Mouse (Mus musculus) neural tube, embryonic 14.5 days (tissue): Measurements from ENCODE around the gene Pcmt1. TPM values are rescaled to one million over a fixed set of nuclear protein-coding genes. Genes with fewer than 3 reads are reported as not detected.

Experiments used
- ATAC-seq: fragments of 200-750 bp; cut with Nextera tagmentation; 2 replicates; pipeline ENCODE4 v1.8.0; 2017; ENCODE audit warnings: low read depth, mild to moderate bottlenecking, moderate TSS enrichment, moderate library complexity
- H3K27ac ChIP-seq: fragments of 300-500 bp; sonication (generic); 2 replicates; pipeline ENCODE4 v1.5.1; 2014; ENCODE audit warnings: low read depth, mild to moderate bottlenecking, control low read depth, low read length, moderate library complexity, mixed read lengths
- H3K27me3 ChIP-seq: fragments of 300-500 bp; sonication (generic); 2 replicates; pipeline ENCODE4 v1.6.1; 2014; ENCODE audit warnings: low read length; ENCODE audit not compliant: control insufficient read depth, insufficient read depth
- H3K36me3 ChIP-seq: fragments of 300-500 bp; sonication (generic); 2 replicates; pipeline ENCODE4 v1.6.1; 2014; ENCODE audit warnings: low read length, mixed read lengths; ENCODE audit not compliant: control insufficient read depth, insufficient read depth
- H3K4me1 ChIP-seq: fragments of 300-500 bp; sonication (generic); 2 replicates; pipeline ENCODE4 v1.6.1; 2014; ENCODE audit warnings: low read length; ENCODE audit not compliant: control insufficient read depth, insufficient read depth
- H3K4me2 ChIP-seq: fragments of 300-500 bp; sonication (generic); 2 replicates; pipeline ENCODE4 v1.6.1; 2014; ENCODE audit warnings: mild to moderate bottlenecking, low read depth, low read length, control low read depth
- H3K4me3 ChIP-seq: fragments of 300-500 bp; sonication (generic); 2 replicates; pipeline ENCODE4 v1.5.1; 2014; ENCODE audit warnings: low read depth, low read length, control low read depth, mixed read lengths
- H3K9ac ChIP-seq: fragments of 300-500 bp; sonication (generic); replicated peaks from 2 replicates; pipeline ENCODE4 v1.6.1; 2014; ENCODE audit warnings: low read depth, mild to moderate bottlenecking, control low read depth, low read length, mixed read lengths
- H3K9me3 ChIP-seq: fragments of 300-500 bp; sonication (generic); 2 replicates; pipeline ENCODE4 v1.6.1; 2016; ENCODE audit warnings: low read length; ENCODE audit not compliant: control insufficient read depth
- WGBS: fragments of 180-500 bp; shearing (Covaris S2); extraction: QIAGEN DNeasy Blood & Tissue Kit; methylation state at CpG from one replicate; pipeline ENCODE4 v1.1.7; 2014; 5-methylcytosine and 5-hydroxymethylcytosine counted together
- polyA plus RNA-seq: library from polyadenylated mRNA; unstranded; fragments of >200 nt; fragmentation: Nextera tagmentation; extraction: Ambion mirVana; gene quantifications from 2 replicates; pipeline ENCODE4 v1.2.1, GENCODE M21; 2014

Pcmt1 gene
- polyA plus RNA-seq, result 176 and 185 TPM in 2 replicates

GRCm38 (mm10) chr10:7680731-7681301 lies at the start of gene Pcmt1, which contains the start of gene Lats1:
Gene Pcmt1, minus strand, starts transcription at chr10:7681136.
Gene Lats1, plus strand, starts transcription at chr10:7681214.
- peak; percentile 92 for ATAC-seq
- Histone ChIP-seq H3K36me3 (peaks cover 11% of the 10 kb centered on the region), H3K9ac (peak within 1 kb of the TSS; percentile 99), H3K4me1 (peaks cover 28% of the 10 kb centered on the region), H3K27ac (peak within 1 kb of the TSS; percentile 95), H3K27me3 (no peaks in the 10 kb centered on the region; the same call in 1 of the 2 replicates), H3K4me2 (peak within 1 kb of the TSS; percentile 91), H3K9me3 (no peaks in the 10 kb centered on the region), H3K4me3 (peak within 1 kb of the TSS; percentile 96)
- WGBS, result under 1% methylated on average over 59 of the region's 65 CpGs

- Histone ChIP-seq H3K9ac (no peak overlapping the region), H3K27ac (no peak overlapping the region), H3K36me3 (no peaks in the 10 kb centered on the region), H3K4me1 (peaks cover 10% of the 10 kb centered on the region), H3K27me3 (no peaks in the 10 kb centered on the region), H3K9me3 (no peaks in the 10 kb centered on the region), H3K4me3 (no peak overlapping the region; the same call in 1 of the 2 replicates), H3K4me2 (peak overlapping the region; percentile 96; the same call in 1 of the 2 replicates)
- 13% methylated on average over 3 of the region's 3 CpGs for WGBS
- no peak for ATAC-seq
Observed at GRCm38 (mm10) chr10:7727011-7727410, 46.1 kb upstream of the Pcmt1 start.

GRCm38 (mm10) chr10:7726501-7726812 lies 45.5 kb upstream of the Pcmt1 start:
- Histone ChIP-seq H3K9me3 (no peaks in the 10 kb centered on the region), H3K9ac (peak overlapping the region; percentile 65), H3K4me2 (peak overlapping the region; percentile 96), H3K27ac (peak overlapping the region; percentile 61; the same call in 1 of the 2 replicates), H3K4me3 (peak overlapping the region; percentile 68), H3K4me1 (peaks cover 6% of the 10 kb centered on the region; the same call in 1 of the 2 replicates), H3K27me3 (no peaks in the 10 kb centered on the region), H3K36me3 (no peaks in the 10 kb centered on the region)
- under 1% methylated on average over 8 of the region's 8 CpGs for WGBS
- ATAC-seq, result 0 out of 2 replicates have a peak, but pooled peaks have one; percentile 1

GRCm38 (mm10) chr10:7725751-7726500 lies 45.0 kb upstream of the Pcmt1 start, which contains the start of gene Katna1:
Gene Katna1, plus strand, starts transcription at chr10:7726000.
- peaks cover 6% of the 10 kb centered on the region; the same call in 1 of the 2 replicates for H3K4me1 ChIP-seq
- H3K4me2 ChIP-seq, result peak within 1 kb of the TSS; percentile 96
- peak within 1 kb of the TSS; percentile 68 for H3K4me3 ChIP-seq
- H3K9me3 ChIP-seq, result no peaks in the 10 kb centered on the region
- H3K9ac ChIP-seq, result peak within 1 kb of the TSS; percentile 65
- WGBS, result under 1% methylated on average over 44 of the region's 49 CpGs
- H3K27ac ChIP-seq, result peak within 1 kb of the TSS; percentile 61
- no peaks in the 10 kb centered on the region for H3K36me3 ChIP-seq
- no peaks in the 10 kb centered on the region for H3K27me3 ChIP-seq
- ATAC-seq, result peak; percentile 99

GRCm38 (mm10) chr10:7715056-7715455 lies 34.1 kb upstream of the Pcmt1 start:
- 80% methylated on average over 7 of the region's 7 CpGs for WGBS
- Histone ChIP-seq H3K4me1 (no peaks in the 10 kb centered on the region), H3K9me3 (no peaks in the 10 kb centered on the region), H3K27ac (no peak overlapping the region), H3K4me2 (no peak overlapping the region), H3K36me3 (peaks cover 30% of the 10 kb centered on the region), H3K27me3 (no peaks in the 10 kb centered on the region), H3K9ac (no peak overlapping the region), H3K4me3 (no peak overlapping the region)
- no peak for ATAC-seq

GRCm38 (mm10) chr10:7712506-7712905 lies 31.6 kb upstream of the Pcmt1 start:
- no peak overlapping the region for H3K27ac ChIP-seq

GRCm38 (mm10) chr10:7710121-7710520 lies 29.2 kb upstream of the Pcmt1 start:
- no peak overlapping the region for H3K27ac ChIP-seq
- H3K4me2 ChIP-seq, result no peak overlapping the region
- no peak overlapping the region for H3K9ac ChIP-seq
- H3K9me3 ChIP-seq, result no peaks in the 10 kb centered on the region
- H3K27me3 ChIP-seq, result no peaks in the 10 kb centered on the region
- 93% methylated on average over 5 of the region's 5 CpGs for WGBS
- no peak for ATAC-seq
- peaks cover 30% of the 10 kb centered on the region for H3K36me3 ChIP-seq
- H3K4me3 ChIP-seq, result no peak overlapping the region
- no peaks in the 10 kb centered on the region for H3K4me1 ChIP-seq

More at GRCm38 (mm10) chr10:7712506-7712905, 31.6 kb upstream of the Pcmt1 start:
- Histone ChIP-seq H3K9ac (no peak overlapping the region), H3K9me3 (no peaks in the 10 kb centered on the region), H3K4me2 (no peak overlapping the region), H3K36me3 (peaks cover 35% of the 10 kb centered on the region), H3K27me3 (no peaks in the 10 kb centered on the region), H3K4me3 (no peak overlapping the region), H3K4me1 (no peaks in the 10 kb centered on the region)
- ATAC-seq, result no peak
- WGBS, result 95% methylated on average over 13 of the region's 13 CpGs

GRCm38 (mm10) chr10:7702586-7702985 lies 21.6 kb upstream of the Pcmt1 start:
- H3K36me3 ChIP-seq, result peaks cover 53% of the 10 kb centered on the region
- WGBS, result 98% methylated on average over 6 of the region's 6 CpGs
- no peak overlapping the region for H3K4me3 ChIP-seq
- H3K9me3 ChIP-seq, result no peaks in the 10 kb centered on the region
- no peaks in the 10 kb centered on the region for H3K4me1 ChIP-seq
- H3K27me3 ChIP-seq, result no peaks in the 10 kb centered on the region
- no peak overlapping the region for H3K9ac ChIP-seq
- H3K27ac ChIP-seq, result no peak overlapping the region
- ATAC-seq, result no peak
- no peak overlapping the region for H3K4me2 ChIP-seq

GRCm38 (mm10) chr10:7700120-7700519 lies 19.2 kb upstream of the Pcmt1 start:
- WGBS, result 91% methylated on average over 3 of the region's 3 CpGs
- ATAC-seq, result no peak
- H3K9me3 ChIP-seq, result no peaks in the 10 kb centered on the region
- H3K9ac ChIP-seq, result no peak overlapping the region
- H3K27me3 ChIP-seq, result no peaks in the 10 kb centered on the region
- no peak overlapping the region for H3K27ac ChIP-seq
- H3K4me2 ChIP-seq, result no peak overlapping the region
- H3K36me3 ChIP-seq, result peaks cover 59% of the 10 kb centered on the region
- no peaks in the 10 kb centered on the region for H3K4me1 ChIP-seq
- H3K4me3 ChIP-seq, result no peak overlapping the region
